Mouse (Mus musculus) embryonic facial prominence, embryonic 15.5 days (tissue): Measurements from ENCODE around the gene Pi4k2a. TPM values are rescaled to one million over a fixed set of nuclear protein-coding genes. Genes with fewer than 3 reads are reported as not detected.

Experiments
- ATAC-seq: fragments of 200-750 bp; cut with Nextera tagmentation; 2 replicates; pipeline ENCODE4 v1.8.0; 2017; ENCODE audit warnings: low read depth, moderate TSS enrichment; ENCODE audit not compliant: insufficient number of reproducible peaks, low FRiP score, low TSS enrichment
- H3K27ac ChIP-seq: fragments of 300-500 bp; sonication (generic); replicated peaks from 2 replicates; pipeline ENCODE4 v1.5.1; 2015; ENCODE audit warnings: mild to moderate bottlenecking, inconsistent platforms
- H3K27me3 ChIP-seq: fragments of 300-500 bp; sonication (generic); 2 replicates; pipeline ENCODE4 v1.6.1; 2015; ENCODE audit warnings: inconsistent platforms
- H3K36me3 ChIP-seq: fragments of 300-500 bp; sonication (generic); 2 replicates; pipeline ENCODE4 v1.6.1; 2015; ENCODE audit warnings: mild to moderate bottlenecking, inconsistent platforms
- H3K4me1 ChIP-seq: fragments of 300-500 bp; sonication (generic); 2 replicates; pipeline ENCODE4 v1.6.1; 2015; ENCODE audit warnings: inconsistent platforms
- H3K4me2 ChIP-seq: fragments of 300-500 bp; sonication (generic); replicated peaks from 2 replicates; pipeline ENCODE4 v1.6.1; 2015; ENCODE audit warnings: mild to moderate bottlenecking, inconsistent platforms
- H3K4me3 ChIP-seq: fragments of 300-500 bp; sonication (generic); replicated peaks from 2 replicates; pipeline ENCODE4 v1.5.1; 2015; ENCODE audit warnings: mild to moderate bottlenecking, inconsistent platforms
- H3K9ac ChIP-seq: fragments of 300-500 bp; sonication (generic); 2 replicates; pipeline ENCODE4 v1.6.1; 2015; ENCODE audit warnings: inconsistent platforms
- H3K9me3 ChIP-seq: fragments of 300-500 bp; sonication (generic); replicated peaks from 2 replicates; pipeline ENCODE4 v1.6.1; 2016; ENCODE audit warnings: inconsistent platforms
- WGBS: fragments of 180-500 bp; shearing (Covaris S2); methylation state at CpG from one replicate; pipeline ENCODE4 v1.1.7; 2015; 5-methylcytosine and 5-hydroxymethylcytosine counted together
- polyA plus RNA-seq: library from polyadenylated mRNA; unstranded; fragments of >200 nt; fragmentation: Nextera tagmentation; extraction: Ambion mirVana; gene quantifications from 2 replicates; pipeline ENCODE4 v1.2.1, GENCODE M21; 2015

Gene Pi4k2a
- polyA plus RNA-seq, result 27.1 and 28.0 TPM in 2 replicates

DNA sequence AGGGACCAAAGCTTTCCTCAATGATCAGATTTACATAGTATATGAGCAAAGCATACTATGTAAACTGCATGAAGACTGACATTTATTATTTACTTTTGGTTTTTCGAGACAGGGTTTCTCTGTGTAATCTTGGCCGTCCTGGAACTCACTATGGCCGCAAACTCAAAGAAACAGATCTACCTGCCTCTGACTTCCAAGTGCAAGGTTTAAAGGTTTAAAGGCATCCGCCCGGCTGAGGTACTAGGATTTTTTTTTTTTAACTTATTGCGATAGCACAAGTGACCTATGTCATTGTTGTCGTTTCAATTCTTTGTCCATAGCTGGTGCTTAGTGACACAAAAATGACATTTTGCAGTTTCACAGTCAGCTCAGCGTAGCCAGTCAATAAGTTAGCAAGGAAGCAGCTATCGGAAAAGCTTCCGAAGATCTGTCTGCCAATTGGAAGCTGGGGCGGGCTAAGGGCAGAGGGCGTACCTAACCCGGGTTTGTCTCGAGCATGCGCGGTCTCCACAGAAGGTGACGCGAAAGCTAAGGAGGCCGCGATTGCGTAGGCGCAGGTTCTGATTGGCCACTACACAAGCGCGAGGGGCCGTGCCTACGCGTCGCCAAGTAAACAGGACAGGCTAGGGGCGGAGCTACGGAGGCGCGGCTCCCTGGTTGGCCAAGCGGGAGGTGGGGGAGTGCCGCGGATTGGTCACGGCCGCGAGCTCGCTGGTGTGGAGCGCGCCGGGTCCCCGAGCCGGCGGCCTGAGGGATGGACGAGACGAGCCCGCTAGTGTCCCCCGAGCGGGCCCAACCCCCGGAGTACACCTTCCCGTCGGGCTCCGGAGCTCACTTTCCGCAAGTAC is at the start of gene Pi4k2a:
Gene Pi4k2a (plus strand): TSS at position 723 of the 848 bp plus-strand sequence.
- WGBS, result under 1% methylated on average over 55 of the region's 55 CpGs
- peak within 1 kb of the TSS; percentile 92 for H3K27ac ChIP-seq
- H3K9me3 ChIP-seq, result no peaks in the 10 kb centered on the region
- no peaks in the 10 kb centered on the region for H3K27me3 ChIP-seq
- peak within 1 kb of the TSS; percentile 93 for H3K9ac ChIP-seq
- H3K36me3 ChIP-seq, result peaks cover 18% of the 10 kb centered on the region; the same call in 1 of the 2 replicates
- peak within 1 kb of the TSS; percentile 96 for H3K4me3 ChIP-seq
- H3K4me2 ChIP-seq, result peak within 1 kb of the TSS; percentile 67
- ATAC-seq, result peak; percentile 99
- H3K4me1 ChIP-seq, result peaks cover 25% of the 10 kb centered on the region

DNA sequence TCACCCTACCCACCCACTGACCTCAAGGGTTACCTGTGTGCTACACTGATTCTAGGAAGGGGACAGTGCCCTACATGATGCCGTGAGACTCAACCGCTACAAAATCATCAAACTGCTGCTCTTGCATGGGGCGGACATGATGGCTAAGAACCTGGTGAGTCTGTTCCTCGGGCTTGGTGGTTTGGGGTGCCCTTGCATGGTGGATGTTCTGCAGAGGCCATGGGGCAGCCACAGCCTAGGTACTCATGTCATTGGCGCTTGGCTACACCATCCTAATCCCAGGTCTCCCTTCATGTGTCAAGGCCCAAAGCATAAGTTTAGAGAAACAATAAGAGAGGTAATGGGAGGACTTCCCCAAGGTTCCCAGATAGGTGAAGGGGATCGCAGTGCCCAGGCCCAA is 46.3 kb upstream of the Pi4k2a start:
- H3K36me3 ChIP-seq, result no peaks in the 10 kb centered on the region
- no peak overlapping the region for H3K4me2 ChIP-seq
- H3K27ac ChIP-seq, result no peak overlapping the region
- WGBS, result 95% methylated on average over 6 of the region's 6 CpGs
- no peaks in the 10 kb centered on the region for H3K9me3 ChIP-seq
- no peak overlapping the region for H3K9ac ChIP-seq
- no peak for ATAC-seq
- H3K4me3 ChIP-seq, result no peak overlapping the region
- H3K4me1 ChIP-seq, result peaks cover 7% of the 10 kb centered on the region
- H3K27me3 ChIP-seq, result no peaks in the 10 kb centered on the region

DNA sequence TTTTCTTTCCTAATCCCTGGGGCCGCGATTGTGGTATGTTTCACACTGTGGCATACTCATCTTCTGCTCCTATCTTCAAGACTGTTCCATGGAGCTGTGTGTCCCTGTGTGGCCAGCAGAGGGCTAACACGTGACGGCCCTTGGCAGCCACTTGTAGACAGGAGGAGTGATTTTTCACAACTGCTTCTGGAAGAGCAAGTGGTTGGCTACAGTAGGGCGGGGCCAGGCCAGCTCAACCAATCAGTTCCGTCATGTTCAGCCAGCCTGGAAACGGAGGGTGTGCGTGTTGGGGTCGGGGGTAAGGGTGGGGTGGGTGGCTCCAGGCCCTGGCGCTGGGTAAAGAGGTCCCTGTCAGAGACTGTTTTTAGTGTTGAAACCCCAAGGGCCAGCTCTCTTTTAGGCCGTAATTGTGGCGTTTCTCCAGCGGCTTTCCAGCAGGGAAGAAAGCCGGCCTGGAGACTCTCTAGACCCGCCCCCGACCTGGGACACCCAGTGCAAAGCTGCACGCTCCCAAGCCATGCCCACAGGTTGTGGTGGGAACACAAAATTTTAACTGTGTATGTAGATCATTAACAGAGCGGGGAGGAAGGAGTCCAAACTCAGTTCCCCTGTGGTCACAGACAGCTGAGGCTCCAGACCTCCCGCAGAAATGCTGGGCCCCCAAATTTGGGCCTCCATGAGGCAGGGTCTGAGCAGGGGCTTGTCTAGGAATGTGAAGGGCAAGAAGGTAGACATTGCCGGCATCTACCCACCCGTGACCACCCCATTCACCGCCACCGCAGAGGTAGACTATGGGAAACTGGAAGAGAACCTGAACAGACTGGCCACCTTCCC is 44.8 kb upstream of the Pi4k2a start, which contains the start of gene Hoga1:
Gene Hoga1 (plus strand): TSS at position 342 of the 834 bp plus-strand sequence.
- peak within 1 kb of the TSS; percentile 40 for H3K4me3 ChIP-seq
- no peaks in the 10 kb centered on the region for H3K36me3 ChIP-seq
- H3K9me3 ChIP-seq, result no peaks in the 10 kb centered on the region
- 0 out of 2 replicates have a peak within 1 kb of the TSS, but pooled peaks have one; percentile 7 for H3K27ac ChIP-seq
- peak; percentile 90 for ATAC-seq
- no peaks in the 10 kb centered on the region for H3K27me3 ChIP-seq
- 21% methylated on average over 23 of the region's 23 CpGs for WGBS
- peaks cover 7% of the 10 kb centered on the region for H3K4me1 ChIP-seq
- peak within 1 kb of the TSS; percentile 55 for H3K4me2 ChIP-seq
- 0 out of 2 replicates have a peak within 1 kb of the TSS, but pooled peaks have one; percentile 21 for H3K9ac ChIP-seq

DNA sequence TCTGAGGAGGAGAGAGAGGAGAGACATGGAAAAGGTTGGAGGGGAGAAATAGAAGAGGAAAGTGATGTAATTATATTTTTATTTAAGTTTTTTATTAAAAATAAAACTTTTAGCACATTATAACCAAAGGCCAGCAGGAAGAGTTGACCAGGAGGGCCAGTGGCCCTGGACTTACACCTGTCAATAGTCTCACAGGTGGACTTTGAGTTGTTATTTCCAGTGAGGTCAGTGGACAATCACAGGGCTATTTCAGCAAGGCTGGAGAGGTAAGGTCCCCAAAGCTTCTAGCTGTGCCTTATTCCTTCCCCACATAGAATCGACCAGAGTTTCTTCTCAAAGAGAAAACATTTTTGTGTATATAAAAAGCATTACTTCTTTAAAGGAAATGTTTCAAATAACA is 40.0 kb upstream of the Pi4k2a start:
- H3K36me3 ChIP-seq, result no peaks in the 10 kb centered on the region
- H3K27ac ChIP-seq, result no peak overlapping the region
- no peak overlapping the region for H3K4me2 ChIP-seq
- peaks cover 7% of the 10 kb centered on the region for H3K4me1 ChIP-seq
- WGBS, result 78% methylated on average over 1 of the region's 1 CpGs
- H3K9ac ChIP-seq, result no peak overlapping the region
- no peak overlapping the region for H3K4me3 ChIP-seq
- H3K9me3 ChIP-seq, result no peaks in the 10 kb centered on the region
- ATAC-seq, result no peak
- H3K27me3 ChIP-seq, result no peaks in the 10 kb centered on the region

DNA sequence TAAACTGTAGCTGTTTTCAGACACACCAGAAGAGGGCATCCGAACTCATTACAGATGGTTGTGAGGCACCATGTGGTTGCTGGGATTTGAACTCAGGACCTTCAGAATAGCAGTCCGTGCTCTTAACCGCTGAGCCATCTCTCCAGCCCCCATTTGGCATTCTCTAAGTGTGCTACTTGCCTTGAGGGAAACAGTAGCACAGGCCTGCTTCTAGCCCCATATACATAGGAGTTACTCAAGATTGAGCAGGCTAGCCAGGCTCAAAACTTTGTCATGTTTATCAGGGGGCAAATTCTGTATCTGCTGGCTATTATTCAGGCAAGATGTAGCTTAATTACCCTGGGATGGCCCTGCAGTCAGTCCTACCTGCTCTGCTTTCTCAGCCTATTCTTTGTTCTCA is 38.9 kb upstream of the Pi4k2a start:
- Histone ChIP-seq H3K27me3 (no peaks in the 10 kb centered on the region), H3K4me1 (no peaks in the 10 kb centered on the region), H3K4me3 (no peak overlapping the region), H3K9ac (no peak overlapping the region), H3K27ac (no peak overlapping the region), H3K9me3 (no peaks in the 10 kb centered on the region), H3K4me2 (no peak overlapping the region), H3K36me3 (no peaks in the 10 kb centered on the region)
- no peak for ATAC-seq
- WGBS, result 80% methylated on average over 3 of the region's 3 CpGs

DNA sequence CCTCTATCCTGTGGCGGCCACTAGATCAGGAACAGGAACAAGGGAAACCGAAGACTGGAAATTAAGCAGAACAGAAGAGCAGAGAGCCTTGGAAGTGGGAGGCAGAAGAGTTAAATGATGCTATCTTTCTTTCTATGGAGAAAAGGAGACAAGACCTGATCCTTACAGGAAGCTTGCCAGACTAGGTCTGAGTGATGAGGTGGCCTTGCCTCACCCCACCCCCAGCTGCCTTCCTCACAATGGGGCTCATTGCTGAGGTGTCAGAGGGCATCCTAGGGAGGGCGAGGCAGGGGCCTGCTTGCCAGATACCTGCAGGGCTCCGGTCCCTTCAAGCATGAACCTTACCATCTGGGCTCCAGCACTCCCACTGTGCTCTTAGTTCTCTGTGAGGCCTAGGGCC is 38.3 kb upstream of the Pi4k2a start, which contains the start of gene 4933411K16Rik:
Gene 4933411K16Rik (plus strand): TSS at position 301 of the 400 bp plus-strand sequence.
- no peaks in the 10 kb centered on the region for H3K9me3 ChIP-seq
- no peak for ATAC-seq
- 78% methylated on average over 4 of the region's 4 CpGs for WGBS
- H3K4me1 ChIP-seq, result no peaks in the 10 kb centered on the region
- H3K36me3 ChIP-seq, result no peaks in the 10 kb centered on the region
- H3K4me2 ChIP-seq, result no peak within 1 kb of the TSS
- no peak within 1 kb of the TSS for H3K4me3 ChIP-seq
- no peak within 1 kb of the TSS for H3K27ac ChIP-seq
- H3K9ac ChIP-seq, result no peak within 1 kb of the TSS
- H3K27me3 ChIP-seq, result no peaks in the 10 kb centered on the region

DNA sequence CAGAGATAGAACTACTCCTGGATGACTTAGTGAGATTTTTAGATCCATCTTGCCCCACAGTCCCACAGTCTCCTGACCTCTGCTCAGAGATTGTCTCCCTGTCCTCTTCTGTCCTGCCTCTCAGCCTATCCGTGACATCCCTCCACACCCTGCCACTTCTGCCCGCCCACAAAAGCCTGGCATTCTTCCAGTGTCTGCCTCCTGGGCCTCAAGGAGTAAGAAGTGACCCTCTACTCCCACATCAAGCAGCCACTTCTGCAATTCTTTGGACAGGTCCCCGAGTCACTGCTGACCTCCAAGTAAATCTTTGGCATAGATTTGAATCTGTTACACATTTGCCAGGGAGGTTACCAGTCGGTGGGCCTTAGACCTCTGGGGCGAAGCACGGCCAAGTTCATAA is 36.0 kb upstream of the Pi4k2a start:
- H3K4me3 ChIP-seq, result no peak overlapping the region
- ATAC-seq, result no peak
- H3K9me3 ChIP-seq, result no peaks in the 10 kb centered on the region
- 71% methylated on average over 6 of the region's 6 CpGs for WGBS
- H3K27ac ChIP-seq, result no peak overlapping the region
- H3K9ac ChIP-seq, result no peak overlapping the region
- H3K4me1 ChIP-seq, result no peaks in the 10 kb centered on the region
- no peaks in the 10 kb centered on the region for H3K27me3 ChIP-seq
- no peaks in the 10 kb centered on the region for H3K36me3 ChIP-seq
- H3K4me2 ChIP-seq, result no peak overlapping the region

DNA sequence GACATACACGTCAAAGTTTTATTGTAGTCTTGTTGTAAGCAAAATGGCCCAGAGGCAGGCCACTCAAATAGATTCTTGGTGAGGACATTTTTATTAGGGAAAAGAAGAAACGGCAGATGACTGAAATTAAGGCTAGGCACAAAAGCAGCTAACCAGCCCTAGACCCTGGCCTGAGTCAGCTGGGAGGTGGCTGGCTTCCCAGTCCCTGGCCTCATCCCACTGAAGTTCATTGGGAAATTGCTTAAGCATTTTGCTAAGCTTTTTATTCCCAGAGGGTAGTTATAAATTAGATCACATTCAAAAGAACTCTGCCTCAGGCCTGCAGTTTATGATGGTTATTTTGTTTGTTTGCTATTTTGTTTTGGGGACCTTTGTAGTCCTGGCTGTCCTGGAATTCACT is 34.4 kb upstream of the Pi4k2a start:
- H3K4me3 ChIP-seq, result no peak overlapping the region
- no peak for ATAC-seq

DNA sequence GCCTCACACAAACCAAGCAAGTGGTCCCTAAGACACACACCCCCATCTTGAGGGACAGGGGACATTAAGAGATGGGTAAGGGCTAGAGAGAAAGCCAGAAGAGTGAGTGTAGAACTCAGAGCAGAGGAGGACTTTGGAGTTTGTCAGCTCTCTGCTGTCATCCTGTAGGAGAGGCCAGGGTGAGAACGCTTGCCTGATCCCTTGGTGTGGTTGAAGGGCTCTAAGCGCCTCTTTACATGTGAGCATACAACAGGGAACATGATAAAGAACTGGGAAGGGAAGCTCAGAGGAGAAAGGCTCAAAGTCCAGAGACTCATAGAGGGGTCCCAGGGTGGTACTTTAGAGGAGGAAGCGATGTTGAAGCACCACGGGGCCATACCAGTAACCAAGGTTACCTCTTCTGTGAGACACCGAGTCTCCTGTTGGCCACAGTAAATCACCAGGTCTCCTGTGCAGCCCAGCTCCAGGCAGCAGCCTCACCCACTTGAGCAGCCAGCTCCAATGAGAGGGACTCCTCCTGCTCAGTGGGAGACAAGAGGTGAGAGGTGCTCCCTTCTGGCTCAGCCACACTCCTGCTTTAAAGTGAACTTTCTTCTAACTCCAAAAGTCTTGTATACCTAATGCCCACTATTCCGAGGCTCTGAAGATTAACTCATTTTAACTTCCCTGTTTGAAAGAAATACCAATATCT is 33.4 kb upstream of the Pi4k2a start:
- Histone ChIP-seq H3K4me3 (no peak overlapping the region), H3K27ac (no peak overlapping the region), H3K27me3 (no peaks in the 10 kb centered on the region), H3K9me3 (no peaks in the 10 kb centered on the region), H3K4me1 (no peaks in the 10 kb centered on the region), H3K36me3 (no peaks in the 10 kb centered on the region), H3K9ac (no peak overlapping the region), H3K4me2 (no peak overlapping the region)
- 85% methylated on average over 6 of the region's 6 CpGs for WGBS
- no peak for ATAC-seq

More for the DNA sequence above, 34.4 kb upstream of the Pi4k2a start:
- no peaks in the 10 kb centered on the region for H3K9me3 ChIP-seq
- no peaks in the 10 kb centered on the region for H3K4me1 ChIP-seq
- H3K36me3 ChIP-seq, result no peaks in the 10 kb centered on the region
- WGBS, result 72% methylated on average over 2 of the region's 2 CpGs
- H3K27me3 ChIP-seq, result no peaks in the 10 kb centered on the region
- H3K4me2 ChIP-seq, result no peak overlapping the region
- no peak overlapping the region for H3K9ac ChIP-seq
- no peak overlapping the region for H3K27ac ChIP-seq

DNA sequence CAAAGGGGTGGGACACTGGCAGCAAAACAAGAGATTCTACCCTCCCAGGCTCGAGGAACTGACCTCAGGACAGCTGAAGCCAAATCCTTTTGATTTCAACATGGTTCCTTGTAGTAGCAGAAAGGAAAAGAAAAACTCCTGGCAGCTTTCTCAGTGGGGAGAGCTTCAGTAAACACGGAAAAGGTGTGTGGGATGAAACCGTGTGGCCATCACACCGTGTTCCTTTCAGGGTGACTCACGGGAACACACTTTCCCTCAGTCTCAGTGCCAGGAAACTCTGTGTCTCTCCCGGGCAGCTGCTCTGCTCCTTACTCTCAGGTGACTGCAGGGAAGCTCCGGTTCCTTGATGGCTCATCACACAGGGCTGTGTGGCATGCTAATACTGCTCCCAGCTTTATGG is 31.8 kb upstream of the Pi4k2a start:
- 61% methylated on average over 7 of the region's 7 CpGs for WGBS
- H3K4me1 ChIP-seq, result no peaks in the 10 kb centered on the region
- no peaks in the 10 kb centered on the region for H3K27me3 ChIP-seq
- no peak overlapping the region for H3K4me3 ChIP-seq
- no peaks in the 10 kb centered on the region for H3K36me3 ChIP-seq
- no peak overlapping the region for H3K27ac ChIP-seq
- H3K4me2 ChIP-seq, result no peak overlapping the region
- H3K9ac ChIP-seq, result no peak overlapping the region
- ATAC-seq, result no peak
- no peaks in the 10 kb centered on the region for H3K9me3 ChIP-seq

DNA sequence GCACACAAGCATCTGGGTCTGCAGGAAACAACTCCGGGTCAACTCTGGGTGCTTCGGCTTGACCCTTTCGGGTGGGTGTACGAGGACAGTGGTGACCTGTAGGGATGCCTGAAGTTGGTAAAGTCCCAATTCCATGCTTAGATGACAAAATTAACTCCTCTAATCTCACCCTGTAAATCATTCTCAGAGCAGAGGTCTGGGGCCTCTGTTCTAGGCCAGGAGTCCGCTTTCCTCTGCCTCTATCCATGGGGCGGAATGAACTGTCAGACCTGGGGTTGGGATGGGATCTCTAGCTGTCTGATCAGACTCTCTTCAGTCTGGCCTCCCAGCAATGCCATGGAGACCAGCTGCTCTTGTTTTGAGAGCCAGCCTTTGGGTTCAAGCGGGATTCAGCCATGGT is 28.8 kb upstream of the Pi4k2a start:
- 92% methylated on average over 7 of the region's 7 CpGs for WGBS
- Histone ChIP-seq H3K36me3 (no peaks in the 10 kb centered on the region), H3K4me3 (no peak overlapping the region), H3K9ac (no peak overlapping the region), H3K4me1 (no peaks in the 10 kb centered on the region), H3K27ac (no peak overlapping the region), H3K4me2 (no peak overlapping the region), H3K27me3 (no peaks in the 10 kb centered on the region), H3K9me3 (no peaks in the 10 kb centered on the region)
- ATAC-seq, result no peak
